Mouse (Mus musculus): ENCODE data around the gene Olfml3. TPM values are rescaled to one million over a fixed set of nuclear protein-coding genes. Genes with fewer than 3 reads are reported as not detected.
A peak's percentile ranks its signal among the peaks of the same experiment; 100 is the strongest.

Olfml3 gene
- polyA plus RNA-seq, 1 experiment from 2014 or later = 12.0 TPM

DNA sequence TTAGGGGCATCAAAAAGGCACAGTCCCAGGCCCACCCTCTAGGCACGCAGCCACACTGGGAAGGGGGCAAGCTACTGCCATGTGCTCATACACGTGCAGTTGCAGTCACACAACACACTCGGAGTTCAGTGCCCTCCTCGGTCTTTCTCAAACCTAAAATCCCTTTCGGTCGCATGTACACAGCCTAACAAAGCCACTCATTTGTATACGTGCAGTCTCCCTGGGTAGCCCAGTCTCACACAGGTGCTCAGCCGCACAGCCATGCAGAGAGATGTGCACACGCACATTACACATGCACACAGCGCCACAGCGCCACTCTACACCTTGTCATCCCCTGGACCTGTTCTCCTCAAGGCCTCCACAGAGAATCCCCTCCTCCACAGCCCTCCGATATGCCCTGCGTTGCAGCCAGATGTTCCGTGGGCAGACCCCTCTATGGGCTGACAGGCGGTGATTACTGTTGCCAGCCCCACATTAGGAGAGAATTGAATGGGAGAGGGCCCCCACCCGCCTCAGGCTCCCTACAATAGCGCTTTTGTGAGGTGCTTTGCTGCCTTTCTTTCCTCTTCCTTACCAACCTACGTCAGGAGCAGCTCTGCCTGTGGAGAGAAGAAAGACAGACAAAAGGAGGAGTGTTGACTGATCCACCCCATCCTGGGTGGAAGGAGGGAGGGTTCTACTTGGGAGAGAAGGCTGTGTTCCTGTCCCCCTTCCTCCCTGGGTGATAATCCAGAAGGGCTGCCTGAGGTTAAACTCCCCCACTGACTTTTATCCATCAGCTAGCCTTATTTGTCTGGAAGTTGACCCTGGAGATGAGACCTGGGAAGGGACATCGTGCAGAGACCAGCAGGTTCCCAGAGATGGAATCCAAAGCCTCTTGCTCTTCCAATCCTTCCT is 3.8 kb downstream of the Olfml3 start:
- no peaks in the 10 kb centered on the region for H3K36me3 ChIP-seq (replicated peaks; ENCODE audit: control insufficient read depth, insufficient read depth)
- DNase-seq (ENCODE audit: low spot score) (peak; percentile 67), ATAC-seq (ENCODE audit: low FRiP score) (peak; percentile 75)
- peaks cover 46% of the 10 kb centered on the region for H3K4me1 ChIP-seq (replicated peaks; ENCODE audit: control insufficient read depth, insufficient read depth, low read length)
- peak overlapping the region; percentile 31 for H3K4me2 ChIP-seq (replicated peaks)
- WGBS = 4% methylated on average over 19 of the region's 19 CpGs
- no peak overlapping the region for H3K4me3 ChIP-seq (replicated peaks; ENCODE audit: low read length)
- peak overlapping the region; percentile 26 for H3K9ac ChIP-seq
- no peaks in the 10 kb centered on the region for H3K27me3 ChIP-seq (ENCODE audit: control insufficient read depth, insufficient read depth, low read length)
- peak overlapping the region; percentile 11 for H3K27ac ChIP-seq
- no peaks in the 10 kb centered on the region for H3K9me3 ChIP-seq (ENCODE audit: control insufficient read depth, low read length)

DNA sequence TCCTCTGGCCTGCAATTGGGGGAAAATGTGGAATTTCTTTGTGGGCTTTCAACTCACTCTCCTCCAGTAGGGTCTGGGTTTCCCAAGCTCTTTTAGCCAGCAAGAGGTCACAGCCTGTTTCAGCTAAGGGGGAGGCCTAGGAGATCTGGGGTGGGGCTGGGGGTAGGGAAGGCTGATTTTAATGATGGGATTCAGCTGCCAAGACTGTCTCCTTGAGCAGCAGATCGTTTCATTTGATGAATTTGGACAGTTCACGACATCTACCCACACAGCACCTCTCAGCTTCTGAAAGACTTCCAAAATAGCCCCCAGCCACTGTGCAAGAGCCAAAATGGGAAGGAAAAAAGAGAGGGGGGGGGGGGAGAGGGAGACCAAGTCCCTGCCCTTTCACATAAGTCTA is 4.6 kb downstream of the Olfml3 start:
- no peak overlapping the region for H3K4me3 ChIP-seq (replicated peaks; ENCODE audit: low read length)
- no peak overlapping the region for H3K27ac ChIP-seq
- H3K4me1 ChIP-seq (replicated peaks; ENCODE audit: control insufficient read depth, insufficient read depth, low read length) = peaks cover 46% of the 10 kb centered on the region
- no peaks in the 10 kb centered on the region for H3K36me3 ChIP-seq (replicated peaks; ENCODE audit: control insufficient read depth, insufficient read depth)
- no peak overlapping the region for H3K4me2 ChIP-seq (replicated peaks)
- 15% methylated on average over 2 of the region's 2 CpGs for WGBS
- no peak for DNase-seq (ENCODE audit: low spot score)
- H3K27me3 ChIP-seq (ENCODE audit: control insufficient read depth, insufficient read depth, low read length) = no peaks in the 10 kb centered on the region
- ATAC-seq (ENCODE audit: low FRiP score) = no peak
- H3K9me3 ChIP-seq (ENCODE audit: control insufficient read depth, low read length) = no peaks in the 10 kb centered on the region
- no peak overlapping the region for H3K9ac ChIP-seq

DNA sequence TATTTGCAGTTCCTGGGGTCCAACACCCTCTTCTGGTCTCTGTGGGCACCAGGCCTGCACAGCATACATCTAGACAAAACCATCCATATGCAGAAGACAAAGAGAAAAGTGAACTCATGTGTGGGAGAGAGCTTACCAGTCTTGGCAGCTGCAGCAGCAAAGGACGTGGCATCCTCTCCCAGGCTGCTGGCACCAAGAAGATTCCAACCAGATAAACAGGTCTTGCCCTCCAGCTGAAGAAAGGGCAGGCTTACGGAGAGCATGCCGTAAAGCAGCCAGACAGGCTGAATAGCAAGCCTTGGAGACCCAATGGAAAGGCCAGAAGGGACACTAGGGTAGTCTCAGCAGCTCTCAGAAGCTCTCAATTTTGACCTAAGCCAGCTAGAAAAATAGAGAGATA is 5.7 kb downstream of the Olfml3 start:
- no peak overlapping the region for H3K4me2 ChIP-seq (replicated peaks)
- WGBS = 80% methylated on average over 3 of the region's 3 CpGs
- H3K27me3 ChIP-seq (ENCODE audit: control insufficient read depth, insufficient read depth, low read length) = no peaks in the 10 kb centered on the region
- peaks cover 43% of the 10 kb centered on the region for H3K4me1 ChIP-seq (replicated peaks; ENCODE audit: control insufficient read depth, insufficient read depth, low read length)
- H3K9ac ChIP-seq = no peak overlapping the region
- ATAC-seq (ENCODE audit: low FRiP score) = no peak
- H3K36me3 ChIP-seq (replicated peaks; ENCODE audit: control insufficient read depth, insufficient read depth) = no peaks in the 10 kb centered on the region
- H3K4me3 ChIP-seq (replicated peaks; ENCODE audit: low read length) = no peak overlapping the region
- no peak for DNase-seq (ENCODE audit: low spot score)
- no peak overlapping the region for H3K27ac ChIP-seq
- H3K9me3 ChIP-seq (ENCODE audit: control insufficient read depth, low read length) = no peaks in the 10 kb centered on the region

DNA sequence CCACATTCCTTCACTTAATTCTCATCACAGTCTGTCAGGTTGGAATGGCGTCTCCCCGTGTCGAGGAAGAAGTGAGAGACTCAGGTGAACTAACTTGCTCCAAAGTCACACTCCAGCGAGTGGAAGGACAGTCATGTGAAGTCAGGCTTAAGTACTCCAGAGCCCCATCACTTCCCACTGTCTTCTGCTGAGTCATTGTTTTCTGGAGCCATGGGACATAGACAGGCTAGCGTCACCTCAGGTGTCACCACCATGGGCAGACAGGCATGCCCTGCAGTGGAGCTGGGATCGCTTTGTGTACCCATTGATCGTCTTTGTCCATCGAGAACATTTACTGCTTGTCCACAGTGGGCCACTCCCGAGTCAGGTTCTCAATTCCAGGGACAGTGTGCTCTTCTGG is 8.0 kb downstream of the Olfml3 start:
- no peak overlapping the region for H3K4me3 ChIP-seq (replicated peaks; ENCODE audit: low read length)
- 94% methylated on average over 9 of the region's 9 CpGs for WGBS
- no peak for DNase-seq (ENCODE audit: low spot score)
- no peak overlapping the region for H3K27ac ChIP-seq
- H3K4me1 ChIP-seq (replicated peaks; ENCODE audit: control insufficient read depth, insufficient read depth, low read length) = peaks cover 29% of the 10 kb centered on the region
- no peak overlapping the region for H3K9ac ChIP-seq
- no peaks in the 10 kb centered on the region for H3K9me3 ChIP-seq (ENCODE audit: control insufficient read depth, low read length)
- no peaks in the 10 kb centered on the region for H3K36me3 ChIP-seq (replicated peaks; ENCODE audit: control insufficient read depth, insufficient read depth)
- H3K27me3 ChIP-seq (ENCODE audit: control insufficient read depth, insufficient read depth, low read length) = no peaks in the 10 kb centered on the region
- ATAC-seq (ENCODE audit: low FRiP score) = no peak
- H3K4me2 ChIP-seq (replicated peaks) = no peak overlapping the region

DNA sequence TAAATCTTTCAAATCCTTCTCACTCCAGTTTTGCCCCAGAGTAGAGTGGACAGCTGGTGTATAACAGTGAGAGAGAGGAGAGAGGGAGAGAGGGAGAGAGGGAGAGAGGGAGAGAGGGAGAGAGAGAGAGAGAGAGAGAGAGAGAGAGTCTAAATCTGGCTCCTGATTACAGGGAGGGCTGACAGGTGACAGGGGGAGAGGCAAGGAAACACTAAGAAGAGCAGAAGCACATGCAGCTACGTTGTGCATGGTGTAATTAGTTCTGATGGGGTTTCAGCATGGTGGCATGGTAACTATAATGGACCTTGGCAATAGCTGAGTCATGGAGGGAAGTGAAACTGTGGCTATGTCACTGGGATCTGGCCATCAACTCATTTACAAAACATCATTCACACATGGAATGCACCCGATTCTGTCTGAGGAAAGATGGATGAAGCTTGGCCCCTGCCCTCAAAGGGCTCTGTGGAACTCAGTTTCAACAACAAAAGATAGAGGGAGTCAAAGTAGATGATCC is 9.9 kb downstream of the Olfml3 start:
- H3K4me3 ChIP-seq (replicated peaks; ENCODE audit: low read length) = no peak overlapping the region
- H3K4me1 ChIP-seq (replicated peaks; ENCODE audit: control insufficient read depth, insufficient read depth, low read length) = peaks cover 10% of the 10 kb centered on the region
- H3K27me3 ChIP-seq (ENCODE audit: control insufficient read depth, insufficient read depth, low read length) = no peaks in the 10 kb centered on the region
- H3K9ac ChIP-seq = no peak overlapping the region
- ATAC-seq (ENCODE audit: low FRiP score) (no peak), DNase-seq (ENCODE audit: low spot score) (no peak)
- no peak overlapping the region for H3K27ac ChIP-seq
- WGBS = 47% methylated on average over 2 of the region's 2 CpGs
- no peak overlapping the region for H3K4me2 ChIP-seq (replicated peaks)
- no peaks in the 10 kb centered on the region for H3K9me3 ChIP-seq (ENCODE audit: control insufficient read depth, low read length)
- no peaks in the 10 kb centered on the region for H3K36me3 ChIP-seq (replicated peaks; ENCODE audit: control insufficient read depth, insufficient read depth)

DNA sequence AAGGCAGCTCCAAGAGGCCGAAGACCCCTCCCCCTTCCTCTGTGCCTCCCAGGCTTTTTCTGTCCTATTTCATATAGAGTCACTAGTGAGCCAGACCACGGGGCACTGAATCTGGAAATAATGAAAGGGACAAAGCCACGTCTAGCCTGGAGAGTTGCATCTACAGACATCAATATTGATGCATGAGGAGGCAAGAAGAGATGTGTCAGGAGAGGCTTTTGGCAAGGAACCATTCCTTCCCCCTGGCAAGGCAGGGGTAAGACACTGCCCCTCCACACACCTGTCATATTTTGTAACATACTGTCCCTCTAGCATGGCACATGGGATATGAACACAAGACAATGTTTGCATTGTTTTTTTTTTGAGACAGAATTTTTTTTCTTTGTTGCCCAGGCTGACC is 11.2 kb downstream of the Olfml3 start:
- Histone ChIP-seq H3K9ac (no peak overlapping the region), H3K4me3 (replicated peaks; ENCODE audit: low read length) (no peak overlapping the region), H3K36me3 (replicated peaks; ENCODE audit: control insufficient read depth, insufficient read depth) (no peaks in the 10 kb centered on the region), H3K27me3 (ENCODE audit: control insufficient read depth, insufficient read depth, low read length) (no peaks in the 10 kb centered on the region), H3K9me3 (ENCODE audit: control insufficient read depth, low read length) (no peaks in the 10 kb centered on the region), H3K27ac (no peak overlapping the region), H3K4me1 (replicated peaks; ENCODE audit: control insufficient read depth, insufficient read depth, low read length) (peaks cover 8% of the 10 kb centered on the region; the same call in 1 of the 2 replicates), H3K4me2 (replicated peaks) (no peak overlapping the region)
- no peak for DNase-seq (ENCODE audit: low spot score)
- no peak for ATAC-seq (ENCODE audit: low FRiP score)
- 42% methylated on average over 3 of the region's 3 CpGs for WGBS

DNA sequence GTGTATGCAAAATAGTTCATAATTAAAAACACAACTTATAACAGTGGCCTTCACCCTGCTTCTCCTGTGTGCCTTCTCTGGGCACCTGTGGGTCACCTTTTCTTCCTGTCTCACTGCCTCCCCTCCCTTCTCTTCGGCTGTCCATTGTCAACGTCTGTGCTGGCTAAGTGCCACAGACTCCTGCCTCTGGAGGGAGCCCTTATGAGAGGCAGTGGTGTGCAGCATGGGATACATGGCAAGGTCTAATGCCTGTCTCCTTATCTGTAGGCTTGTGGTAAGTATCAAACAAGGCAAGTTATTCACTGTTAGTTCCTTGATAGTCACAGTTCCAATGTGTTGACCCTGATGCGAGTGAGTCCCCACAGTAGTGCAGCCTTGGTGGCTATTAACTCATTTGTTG is 13.7 kb downstream of the Olfml3 start:
- no peaks in the 10 kb centered on the region for H3K9me3 ChIP-seq (ENCODE audit: control insufficient read depth, low read length)
- DNase-seq (ENCODE audit: low spot score) = no peak
- no peaks in the 10 kb centered on the region for H3K27me3 ChIP-seq (ENCODE audit: control insufficient read depth, insufficient read depth, low read length)
- H3K4me2 ChIP-seq (replicated peaks) = no peak overlapping the region
- H3K27ac ChIP-seq = no peak overlapping the region
- H3K4me3 ChIP-seq (replicated peaks; ENCODE audit: low read length) = no peak overlapping the region
- 53% methylated on average over 3 of the region's 3 CpGs for WGBS
- H3K36me3 ChIP-seq (replicated peaks; ENCODE audit: control insufficient read depth, insufficient read depth) = no peaks in the 10 kb centered on the region
- no peak overlapping the region for H3K9ac ChIP-seq
- H3K4me1 ChIP-seq (replicated peaks; ENCODE audit: control insufficient read depth, insufficient read depth, low read length) = peaks cover 10% of the 10 kb centered on the region; the same call in 1 of the 2 replicates
- no peak for ATAC-seq (ENCODE audit: low FRiP score)

DNA sequence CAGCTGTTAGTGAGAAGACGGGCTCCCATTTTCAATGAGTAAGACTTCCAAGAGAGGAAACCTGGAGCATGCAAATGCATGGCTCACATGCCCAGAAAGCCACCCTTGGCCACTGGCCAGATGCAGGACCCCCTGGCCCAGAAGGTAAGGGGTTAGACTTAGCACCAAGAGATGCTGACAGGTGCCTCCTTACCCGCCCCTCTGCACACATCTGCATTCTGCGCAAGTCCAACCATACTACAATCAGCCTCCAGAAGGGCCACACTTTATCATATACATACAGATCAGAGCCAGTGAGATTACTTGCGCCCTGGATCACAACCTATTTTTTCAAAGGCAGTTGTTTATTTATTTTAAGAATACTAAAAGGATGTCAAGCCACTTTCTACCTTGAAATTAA is 19.1 kb downstream of the Olfml3 start:
- Histone ChIP-seq H3K9me3 (ENCODE audit: control insufficient read depth, low read length) (no peaks in the 10 kb centered on the region), H3K4me3 (replicated peaks; ENCODE audit: low read length) (no peak overlapping the region), H3K9ac (no peak overlapping the region), H3K4me1 (replicated peaks; ENCODE audit: control insufficient read depth, insufficient read depth, low read length) (peaks cover 21% of the 10 kb centered on the region), H3K4me2 (replicated peaks) (no peak overlapping the region), H3K27ac (no peak overlapping the region), H3K27me3 (ENCODE audit: control insufficient read depth, insufficient read depth, low read length) (no peaks in the 10 kb centered on the region), H3K36me3 (replicated peaks; ENCODE audit: control insufficient read depth, insufficient read depth) (no peaks in the 10 kb centered on the region)
- ATAC-seq (ENCODE audit: low FRiP score) = no peak
- DNase-seq (ENCODE audit: low spot score) = no peak
- 90% methylated on average over 4 of the region's 4 CpGs for WGBS

DNA sequence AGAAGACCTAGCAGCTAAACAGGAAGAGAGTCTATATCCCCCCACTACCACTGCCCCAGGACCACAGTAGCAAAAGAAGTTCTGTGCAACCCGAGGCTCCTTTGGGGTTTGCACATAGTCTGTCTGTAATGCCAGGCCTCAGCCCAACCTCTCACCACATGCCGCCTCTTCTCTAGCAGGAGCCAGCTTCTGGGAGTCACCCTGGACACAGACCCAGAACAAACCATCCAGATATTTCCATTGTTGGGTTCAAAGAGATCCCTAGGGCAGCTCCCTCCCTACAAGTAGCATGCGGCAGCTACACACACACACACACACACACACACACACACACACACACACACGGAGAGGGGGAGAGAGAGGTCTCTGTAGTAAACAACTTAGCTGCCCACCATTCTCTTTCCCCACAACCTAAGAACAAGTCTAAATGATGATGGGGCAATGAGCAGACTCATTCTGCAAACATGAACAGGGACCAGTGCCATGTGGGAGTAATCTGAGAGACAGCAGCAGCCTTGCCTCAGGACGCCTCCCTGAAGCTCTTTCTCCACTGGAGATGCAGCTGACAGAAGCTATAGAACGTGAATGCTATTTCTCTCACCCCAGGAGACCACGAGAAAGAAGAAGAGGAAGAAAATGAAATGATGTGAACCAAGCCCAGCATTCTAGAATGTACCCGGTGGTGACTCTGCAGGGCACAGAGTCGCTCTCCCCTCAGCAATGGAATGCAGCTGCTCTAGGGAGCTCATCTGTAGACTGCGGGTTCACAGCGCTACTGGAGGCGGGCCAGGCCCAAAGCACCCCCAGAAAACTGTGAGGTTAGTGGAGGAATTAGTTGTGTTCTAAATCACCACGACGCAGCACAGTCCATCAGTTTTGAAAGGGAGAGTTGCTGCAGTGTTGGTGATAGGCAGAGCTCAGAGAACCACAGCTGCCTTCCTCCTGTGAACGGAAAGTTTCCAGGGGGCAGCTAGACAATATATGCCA is 20.7 kb downstream of the Olfml3 start:
- Histone ChIP-seq H3K4me1 (replicated peaks; ENCODE audit: control insufficient read depth, insufficient read depth, low read length) (peaks cover 21% of the 10 kb centered on the region), H3K27ac (peak overlapping the region; percentile 14), H3K4me2 (replicated peaks) (no peak overlapping the region), H3K27me3 (ENCODE audit: control insufficient read depth, insufficient read depth, low read length) (no peaks in the 10 kb centered on the region), H3K9ac (no peak overlapping the region), H3K9me3 (ENCODE audit: control insufficient read depth, low read length) (no peaks in the 10 kb centered on the region), H3K4me3 (replicated peaks; ENCODE audit: low read length) (no peak overlapping the region), H3K36me3 (replicated peaks; ENCODE audit: control insufficient read depth, insufficient read depth) (no peaks in the 10 kb centered on the region)
- no peak for DNase-seq (ENCODE audit: low spot score)
- 28% methylated on average over 15 of the region's 15 CpGs for WGBS
- peak; percentile 43; the same call in 1 of the 2 replicates for ATAC-seq (ENCODE audit: low FRiP score)

All from hindbrain, embryonic 14.5 days (tissue).